Mouse (Mus musculus) bone marrow macrophage, adult 2 months (primary cell): ENCODE measurements at regions not wholly inside any gene's neighbourhood (a gene's known extent, or its start where the extent isn't known, plus 50 kb on each side); places are given as distances from the start of the nearest gene placed in this dataset.

Source experiments
- CTCF ChIP-seq: IDR thresholded peaks from 2 replicates; pipeline ENCODE4 v1.5.1; 2012; ENCODE audit warnings: low read depth, mild to moderate bottlenecking, low read length, moderate library complexity
- POLR2A ChIP-seq: IDR thresholded peaks from 2 replicates; pipeline ENCODE4 v1.6.1; 2012; ENCODE audit warnings: mild to moderate bottlenecking, low read depth, low read length, borderline replicate concordance

GRCm38 (mm10) chr3:38788751-38789150, 98.0 kb upstream of the Fat4 start:
- TF ChIP-seq POLR2A: no peak
- no peak for TF ChIP-seq CTCF
